Mouse (Mus musculus) forebrain, postnatal 0 days (tissue): ENCODE results near the gene Kbtbd6. TPM values are rescaled to one million over a fixed set of nuclear protein-coding genes. Genes with fewer than 3 reads are reported as not detected.
"Not testable (repeated sequence)": the region's sequence is repeated elsewhere in the genome, so short reads cannot be mapped to it uniquely, and the experiment has no call there.

Source experiments
- ATAC-seq: fragments of 200-750 bp; cut with Nextera tagmentation; 2 replicates; pipeline ENCODE4 v1.8.0; 2017; ENCODE audit warnings: mild to moderate bottlenecking, moderate library complexity
- DNase-seq: peaks from one replicate; pipeline ENCODE4 v3.0.0-alpha.2; 2015
- H3K27ac ChIP-seq: fragments of 300-500 bp; sonication (generic); 2 replicates; pipeline ENCODE4 v1.5.1; 2014; ENCODE audit warnings: low read depth, mild to moderate bottlenecking, antibody characterized with exemption, low read length, moderate library complexity, mixed read lengths
- H3K27me3 ChIP-seq: fragments of 300-500 bp; sonication (generic); 2 replicates; pipeline ENCODE4 v1.6.1; 2014; ENCODE audit warnings: mild to moderate bottlenecking, low read length, mixed read lengths; ENCODE audit not compliant: insufficient read depth
- H3K36me3 ChIP-seq: fragments of 300-500 bp; sonication (generic); 2 replicates; pipeline ENCODE4 v1.6.1; 2014; ENCODE audit warnings: mild to moderate bottlenecking, moderate library complexity; ENCODE audit not compliant: insufficient read depth
- H3K4me1 ChIP-seq: fragments of 300-500 bp; sonication (generic); 2 replicates; pipeline ENCODE4 v1.6.1; 2014; ENCODE audit warnings: antibody characterized with exemption; ENCODE audit not compliant: insufficient read depth
- H3K4me2 ChIP-seq: fragments of 300-500 bp; sonication (generic); 2 replicates; pipeline ENCODE4 v1.6.1; 2014; ENCODE audit warnings: low read depth, mild to moderate bottlenecking, moderate library complexity
- H3K4me3 ChIP-seq: fragments of 300-500 bp; sonication (generic); 2 replicates; pipeline ENCODE4 v1.5.1; 2014; ENCODE audit warnings: low read depth, low read length, mixed read lengths
- H3K9ac ChIP-seq: fragments of 300-500 bp; sonication (generic); 2 replicates; pipeline ENCODE4 v1.6.1; 2014; ENCODE audit warnings: mild to moderate bottlenecking
- H3K9me3 ChIP-seq: fragments of 300-500 bp; sonication (generic); 2 replicates; pipeline ENCODE4 v1.6.1; 2016; ENCODE audit warnings: low read length
- CTCF ChIP-seq: sonication (generic); IDR thresholded peaks from 2 replicates; pipeline ENCODE4 v1.5.1; 2016; ENCODE audit warnings: antibody characterized with exemption, control low read depth, low read depth
- WGBS: fragments of 180-500 bp; shearing (Covaris S2); extraction: QIAGEN DNeasy Blood & Tissue Kit; methylation state at CpG from one replicate; pipeline ENCODE4 v1.1.7; 2014; 5-methylcytosine and 5-hydroxymethylcytosine counted together
- polyA plus RNA-seq: library from polyadenylated mRNA; unstranded; fragments of >200 nt; fragmentation: Nextera tagmentation; extraction: Ambion mirVana; gene quantifications from 2 replicates; pipeline ENCODE4 v1.2.1, GENCODE M21; 2015
- total RNA-seq: library from RNA; depleted of rRNA; stranded (reverse); fragments of >200 nt; gene quantifications from 2 replicates; pipeline ENCODE4 v1.2.3, GENCODE M21; 2014; rRNA removed

Kbtbd6 gene
- total RNA-seq (1.5 and 3.7 TPM in 2 replicates), polyA plus RNA-seq (1.0 and 1.2 TPM in 2 replicates)

DNA sequence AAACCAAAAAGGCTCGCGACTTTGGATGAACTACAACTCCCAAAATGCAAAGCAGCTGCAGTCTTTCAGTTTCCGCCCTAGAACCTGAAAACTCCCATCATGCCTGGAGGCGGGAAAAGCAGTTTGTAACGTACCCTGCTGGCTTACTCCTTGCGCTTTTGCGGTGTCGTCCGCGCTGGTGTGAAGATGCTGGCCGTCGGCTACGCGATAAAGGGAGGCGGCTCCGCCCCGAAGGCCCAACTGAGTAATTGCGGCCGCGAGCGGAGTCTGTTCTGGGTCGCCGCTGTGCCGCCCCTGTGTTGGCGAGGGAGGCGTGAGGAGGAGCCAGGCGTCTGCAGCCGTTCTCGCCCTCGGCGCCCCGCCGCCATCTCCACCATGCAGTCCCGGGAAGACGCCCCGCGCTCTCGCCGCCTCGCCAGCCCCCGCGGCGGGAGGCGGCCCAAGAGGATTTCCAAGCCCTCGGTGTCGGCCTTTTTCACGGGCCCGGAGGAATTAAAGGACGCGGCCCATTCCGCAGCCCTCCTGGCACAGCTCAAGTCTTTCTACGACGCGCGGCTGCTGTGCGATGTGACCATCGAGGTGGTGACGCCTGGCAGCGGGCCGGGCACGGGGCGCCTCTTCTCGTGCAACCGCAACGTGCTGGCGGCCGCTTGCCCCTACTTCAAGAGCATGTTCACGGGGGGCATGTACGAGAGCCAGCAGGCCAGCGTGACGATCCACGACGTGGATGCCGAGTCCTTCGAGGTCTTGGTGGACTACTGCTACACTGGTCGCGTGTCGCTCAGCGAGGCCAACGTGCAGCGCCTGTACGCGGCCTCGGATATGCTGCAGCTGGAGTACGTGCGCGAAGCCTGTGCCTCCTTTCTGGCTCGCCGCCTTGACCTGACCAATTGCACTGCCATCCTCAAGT lies at the start of gene Kbtbd6:
Gene Kbtbd6, plus strand, starts transcription at position 155 of the 910 bp plus-strand sequence.
- WGBS, result 9% methylated on average over 34 of the region's 89 CpGs
- not testable (repeated sequence) for H3K9me3 ChIP-seq, H3K4me1 ChIP-seq, H3K27me3 ChIP-seq, H3K27ac ChIP-seq, H3K36me3 ChIP-seq
- ATAC-seq (peak; percentile 97), DNase-seq (peak; percentile 92)
- H3K4me2 ChIP-seq, result peak within 1 kb of the TSS; percentile 64
- H3K4me3 ChIP-seq, result peak within 1 kb of the TSS; percentile 53
- H3K9ac ChIP-seq, result peak within 1 kb of the TSS; percentile 43; the same call in 1 of the 2 replicates

- no peak for TF ChIP-seq CTCF
- no peak for ATAC-seq
- no peaks in the 10 kb centered on the region for H3K27me3 ChIP-seq
- 77% methylated on average over 2 of the region's 2 CpGs for WGBS
- no peak overlapping the region for H3K27ac ChIP-seq
- no peak overlapping the region for H3K4me2 ChIP-seq
- H3K36me3 ChIP-seq, result peaks cover 3% of the 10 kb centered on the region
- no peaks in the 10 kb centered on the region for H3K9me3 ChIP-seq
- H3K4me3 ChIP-seq, result no peak overlapping the region
- H3K4me1 ChIP-seq, result no peaks in the 10 kb centered on the region
- no peak for DNase-seq
- no peak overlapping the region for H3K9ac ChIP-seq
Measured at GRCm38 (mm10) chr14:79407641-79408040, 44.0 kb upstream of the Kbtbd6 start.

DNA sequence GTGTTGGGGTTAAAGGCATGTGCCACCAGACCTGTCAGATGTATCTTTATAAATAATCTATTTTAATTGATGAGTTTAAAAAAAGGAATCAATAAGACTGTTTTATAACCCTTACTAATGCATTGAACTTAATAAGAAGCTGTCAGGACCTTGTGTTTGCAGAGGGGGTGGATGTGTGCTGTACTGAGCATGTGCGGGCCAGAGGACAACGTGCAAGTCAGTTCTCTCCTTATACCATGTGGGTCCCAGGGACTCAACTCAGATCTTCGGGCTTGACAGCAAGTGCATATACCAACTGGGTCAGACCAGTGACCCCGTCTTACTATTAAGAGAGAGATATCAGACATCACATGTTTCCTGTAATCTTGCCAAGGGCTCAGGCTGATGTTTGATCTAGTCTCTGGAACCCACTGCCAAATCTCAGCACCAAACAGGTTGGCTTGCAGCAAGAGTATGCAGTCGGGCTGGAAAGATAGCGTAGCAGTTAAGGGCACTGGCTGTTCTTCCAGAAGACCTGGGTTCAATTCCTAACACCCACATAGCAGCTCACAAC lies 42.3 kb upstream of the Kbtbd6 start:
- Histone ChIP-seq H3K36me3 (peaks cover 6% of the 10 kb centered on the region), H3K4me2 (no peak overlapping the region), H3K27ac (no peak overlapping the region), H3K9me3 (no peaks in the 10 kb centered on the region), H3K27me3 (no peaks in the 10 kb centered on the region), H3K9ac (no peak overlapping the region), H3K4me3 (no peak overlapping the region), H3K4me1 (no peaks in the 10 kb centered on the region)
- TF ChIP-seq CTCF, result no peak
- no peak for DNase-seq
- ATAC-seq, result no peak
- 95% methylated on average over 6 of the region's 6 CpGs for WGBS

DNA sequence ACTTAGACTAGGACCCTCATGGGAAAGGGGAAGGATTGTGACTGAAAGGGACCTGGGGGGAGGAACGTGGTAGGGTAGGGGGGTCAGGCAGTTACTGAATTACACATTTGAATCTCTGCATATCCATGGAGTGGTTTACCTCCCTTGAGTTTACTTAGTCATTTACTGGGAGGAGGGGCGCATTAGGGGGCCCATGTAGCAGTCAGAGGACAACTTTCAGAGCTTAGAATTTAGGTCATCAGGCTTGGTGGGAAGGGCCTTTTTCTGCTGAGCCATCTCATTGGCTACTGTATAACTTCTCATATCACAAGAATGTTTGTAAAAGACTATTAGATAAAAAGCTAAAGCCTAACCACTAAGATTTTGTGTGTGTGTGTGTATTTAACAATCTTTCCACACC lies 41.0 kb upstream of the Kbtbd6 start:
- ATAC-seq, result no peak
- no peak for TF ChIP-seq CTCF
- 80% methylated on average over 2 of the region's 2 CpGs for WGBS

DNA sequence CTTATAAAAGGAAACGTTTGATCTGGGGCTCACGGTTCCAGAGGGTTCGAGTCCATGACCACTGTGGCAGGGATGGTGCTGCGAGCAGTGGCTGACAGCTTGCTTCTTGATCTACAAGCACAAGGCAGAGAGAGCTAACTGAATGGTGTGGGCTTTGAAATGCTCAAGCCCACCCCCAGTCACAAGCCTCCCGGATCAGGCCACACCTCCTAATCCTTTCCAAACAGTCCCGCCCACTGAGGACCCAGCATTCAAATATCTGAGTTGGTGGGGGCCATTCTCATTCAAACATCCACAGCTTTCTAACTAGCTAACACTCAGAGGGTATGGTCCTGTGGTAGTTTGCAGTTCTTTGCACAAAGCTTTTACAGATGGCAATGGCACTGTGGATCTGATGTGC lies 38.5 kb upstream of the Kbtbd6 start:
- ATAC-seq (no peak), DNase-seq (no peak)
- H3K27me3 ChIP-seq, result no peaks in the 10 kb centered on the region
- H3K4me1 ChIP-seq, result no peaks in the 10 kb centered on the region
- no peak overlapping the region for H3K9ac ChIP-seq
- TF ChIP-seq CTCF, result no peak
- H3K4me2 ChIP-seq, result no peak overlapping the region
- no peak overlapping the region for H3K4me3 ChIP-seq
- H3K9me3 ChIP-seq, result no peaks in the 10 kb centered on the region
- peaks cover 10% of the 10 kb centered on the region for H3K36me3 ChIP-seq
- no peak overlapping the region for H3K27ac ChIP-seq
- 83% methylated on average over 6 of the region's 6 CpGs for WGBS

More for the DNA sequence above, 41.0 kb upstream of the Kbtbd6 start:
- Histone ChIP-seq H3K36me3 (peaks cover 6% of the 10 kb centered on the region), H3K9ac (no peak overlapping the region), H3K4me3 (no peak overlapping the region), H3K27me3 (no peaks in the 10 kb centered on the region), H3K27ac (no peak overlapping the region), H3K4me2 (no peak overlapping the region), H3K4me1 (no peaks in the 10 kb centered on the region), H3K9me3 (no peaks in the 10 kb centered on the region)
- no peak for DNase-seq

- Histone ChIP-seq H3K4me3 (no peak overlapping the region), H3K9me3 (no peaks in the 10 kb centered on the region), H3K4me1 (no peaks in the 10 kb centered on the region), H3K9ac (no peak overlapping the region), H3K4me2 (no peak overlapping the region), H3K27me3 (no peaks in the 10 kb centered on the region), H3K27ac (no peak overlapping the region), H3K36me3 (peaks cover 24% of the 10 kb centered on the region)
- no peak for TF ChIP-seq CTCF
- 68% methylated on average over 20 of the region's 20 CpGs for WGBS
- ATAC-seq, result no peak
- DNase-seq, result no peak
Measured at GRCm38 (mm10) chr14:79420083-79420685, 31.5 kb upstream of the Kbtbd6 start.
